Mouse (Mus musculus) testis, adult 2 months (tissue): Measurements from ENCODE around the gene Ttll7. TPM values are rescaled to one million over a fixed set of nuclear protein-coding genes. Genes with fewer than 3 reads are reported as not detected.

Experiments
- H3K27ac ChIP-seq: fragments of 200-500 bp; 2 replicates; pipeline ENCODE4 v1.5.1; 2012; ENCODE audit warnings: low read depth, low read length; ENCODE audit not compliant: control insufficient read depth, insufficient read depth
- H3K27me3 ChIP-seq: fragments of 200-500 bp; 2 replicates; pipeline ENCODE4 v1.6.1; 2012; ENCODE audit warnings: mild to moderate bottlenecking, low read length, moderate library complexity; ENCODE audit not compliant: control insufficient read depth, insufficient read depth
- H3K36me3 ChIP-seq: fragments of 200-500 bp; 2 replicates; pipeline ENCODE4 v1.6.1; 2012; ENCODE audit warnings: mild to moderate bottlenecking, low read length; ENCODE audit not compliant: control insufficient read depth, insufficient read depth
- H3K4me1 ChIP-seq: fragments of 200-500 bp; 2 replicates; pipeline ENCODE4 v1.6.1; 2012; ENCODE audit warnings: low read length; ENCODE audit not compliant: control insufficient read depth, insufficient read depth
- H3K4me3 ChIP-seq: fragments of 200-500 bp; 2 replicates; pipeline ENCODE4 v1.5.1; 2012; ENCODE audit warnings: low read depth, mild to moderate bottlenecking, low read length, moderate library complexity, mixed read lengths; ENCODE audit not compliant: control insufficient read depth
- CTCF ChIP-seq: fragments of 200-500 bp; IDR thresholded peaks from 2 replicates; pipeline ENCODE4 v1.5.1; 2012; ENCODE audit warnings: low read depth, mild to moderate bottlenecking, inconsistent platforms, low read length, moderate library complexity; ENCODE audit not compliant: control insufficient read depth, insufficient read depth, insufficient replicate concordance
- POLR2A ChIP-seq: fragments of 200-500 bp; IDR thresholded peaks from 2 replicates; pipeline ENCODE4 v1.6.1; 2012; ENCODE audit warnings: low read depth, mild to moderate bottlenecking, inconsistent platforms, low read length, moderate library complexity; ENCODE audit not compliant: control insufficient read depth
- polyA plus RNA-seq: library from polyadenylated mRNA; depleted of rRNA; stranded (reverse); fragments of >200 nt; gene quantifications from 2 replicates; pipeline ENCODE4 v1.2.3, GENCODE M21; 2012

The Ttll7 gene
- polyA plus RNA-seq, 1 experiment: 24.6 TPM

DNA sequence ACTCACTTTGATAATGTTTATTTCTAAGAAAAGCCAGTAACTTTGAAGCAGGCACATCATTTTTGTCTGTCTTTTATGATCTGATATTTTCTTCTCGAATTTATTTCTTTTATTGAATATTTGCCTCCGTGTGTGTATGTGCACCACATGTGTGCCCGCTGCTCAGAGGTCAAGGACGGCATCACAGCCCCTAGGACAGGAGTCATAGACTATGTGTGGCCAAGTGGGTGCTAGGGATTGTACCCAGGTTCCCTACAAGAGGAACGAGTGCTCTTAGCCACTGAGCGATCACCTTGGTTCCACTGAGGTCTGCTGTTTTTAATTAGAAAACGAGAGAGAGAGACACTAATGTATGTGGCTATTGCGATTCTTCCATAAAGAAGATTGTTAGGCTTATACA lies 94.5 kb downstream of the Ttll7 start:
- Histone ChIP-seq H3K27me3 (no peaks in the 10 kb centered on the region), H3K36me3 (no peaks in the 10 kb centered on the region), H3K27ac (no peak overlapping the region), H3K4me3 (no peak overlapping the region), H3K4me1 (no peaks in the 10 kb centered on the region)
- TF ChIP-seq CTCF: no peak
- TF ChIP-seq POLR2A: no peak

DNA sequence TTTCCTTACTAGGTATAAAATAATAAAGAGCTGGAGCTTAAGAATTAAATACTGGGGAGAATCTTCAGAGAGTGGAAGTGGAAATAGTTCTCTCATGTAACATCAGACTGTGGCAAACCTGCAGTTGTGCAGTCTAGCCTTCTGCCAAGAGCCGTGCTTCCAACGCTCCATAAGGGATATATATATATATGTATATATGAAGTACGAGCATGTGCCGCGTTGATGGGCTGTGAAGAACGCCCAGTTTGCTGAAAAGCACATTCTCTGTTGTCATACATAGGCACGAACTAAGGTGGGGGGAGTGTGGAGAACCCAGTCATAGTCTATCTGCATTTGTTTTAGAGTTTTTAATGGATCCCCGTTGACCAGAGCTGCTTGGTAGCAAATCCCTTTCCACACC lies 104.6 kb downstream of the Ttll7 start:
- TF ChIP-seq CTCF (no peak), POLR2A (no peak)
- no peaks in the 10 kb centered on the region for H3K4me1 ChIP-seq
- H3K4me3 ChIP-seq: no peak overlapping the region
- no peak overlapping the region for H3K27ac ChIP-seq
- H3K27me3 ChIP-seq: no peaks in the 10 kb centered on the region
- no peaks in the 10 kb centered on the region for H3K36me3 ChIP-seq

DNA sequence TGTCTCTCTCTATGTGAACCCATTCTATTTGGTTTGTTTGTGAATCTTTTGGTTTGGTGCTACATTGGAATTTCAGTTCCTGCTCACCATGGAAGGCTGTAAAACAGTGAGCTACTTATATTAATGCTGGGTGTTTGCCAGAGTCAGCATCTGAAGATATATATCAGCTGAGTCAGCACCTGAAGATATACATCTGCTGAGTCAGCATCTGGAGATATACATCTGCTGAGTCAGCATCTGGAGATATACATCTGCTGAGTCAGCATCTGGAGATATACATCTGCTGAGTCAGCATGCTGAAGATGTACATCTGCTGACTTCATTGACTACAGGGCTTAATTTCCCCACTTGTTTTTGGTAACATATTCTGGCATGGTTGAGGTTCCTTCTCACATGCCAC lies 110.7 kb downstream of the Ttll7 start:
- TF ChIP-seq POLR2A (no peak), CTCF (no peak)
- H3K4me3 ChIP-seq: no peak overlapping the region
- no peaks in the 10 kb centered on the region for H3K27me3 ChIP-seq
- H3K36me3 ChIP-seq: no peaks in the 10 kb centered on the region
- no peak overlapping the region for H3K27ac ChIP-seq
- no peaks in the 10 kb centered on the region for H3K4me1 ChIP-seq

DNA sequence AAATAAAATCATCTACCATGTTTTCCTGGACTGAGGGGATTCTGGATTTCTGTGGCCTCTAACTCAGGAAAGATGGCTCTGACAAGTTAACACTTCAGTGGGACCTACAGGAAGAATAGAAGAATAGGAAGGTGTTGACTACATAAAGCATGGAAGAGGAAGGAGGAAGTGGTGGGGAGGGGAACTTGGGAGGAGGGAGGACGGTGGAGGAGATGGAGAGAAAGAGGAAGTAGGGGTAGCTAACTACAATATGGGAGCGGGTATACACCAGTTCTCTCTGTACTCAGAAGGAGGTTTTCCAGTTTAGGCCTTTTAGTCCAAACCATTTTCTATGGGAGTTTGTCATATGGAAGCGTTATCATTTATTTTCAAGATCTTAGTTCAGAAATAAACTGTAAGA lies 112.2 kb downstream of the Ttll7 start:
- no peaks in the 10 kb centered on the region for H3K36me3 ChIP-seq
- H3K27ac ChIP-seq: no peak overlapping the region
- H3K4me1 ChIP-seq: no peaks in the 10 kb centered on the region
- H3K4me3 ChIP-seq: no peak overlapping the region
- no peak for TF ChIP-seq CTCF
- no peak for TF ChIP-seq POLR2A
- no peaks in the 10 kb centered on the region for H3K27me3 ChIP-seq

DNA sequence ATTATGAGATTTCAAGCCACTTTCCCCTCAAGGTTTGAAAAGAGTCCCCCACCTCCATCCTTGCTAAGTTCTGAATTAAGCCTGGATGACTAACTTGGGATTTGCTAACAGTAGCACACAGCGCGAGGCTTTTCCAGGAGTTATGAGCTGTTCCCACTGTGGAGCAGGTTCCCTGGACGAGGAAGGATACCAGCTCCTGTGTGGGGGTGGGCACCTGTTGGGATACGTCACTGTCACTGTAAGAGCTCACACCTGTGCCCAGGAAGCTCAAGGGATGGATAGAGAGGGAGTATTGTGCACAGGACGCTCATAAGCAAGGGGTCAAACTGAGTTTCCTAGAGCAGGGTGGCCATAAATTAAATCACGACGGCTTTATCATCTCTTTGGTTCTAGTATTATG lies 115.1 kb downstream of the Ttll7 start:
- Histone ChIP-seq H3K4me3 (no peak overlapping the region), H3K27me3 (no peaks in the 10 kb centered on the region), H3K27ac (no peak overlapping the region), H3K4me1 (no peaks in the 10 kb centered on the region), H3K36me3 (no peaks in the 10 kb centered on the region)
- TF ChIP-seq CTCF (no peak), POLR2A (no peak)

DNA sequence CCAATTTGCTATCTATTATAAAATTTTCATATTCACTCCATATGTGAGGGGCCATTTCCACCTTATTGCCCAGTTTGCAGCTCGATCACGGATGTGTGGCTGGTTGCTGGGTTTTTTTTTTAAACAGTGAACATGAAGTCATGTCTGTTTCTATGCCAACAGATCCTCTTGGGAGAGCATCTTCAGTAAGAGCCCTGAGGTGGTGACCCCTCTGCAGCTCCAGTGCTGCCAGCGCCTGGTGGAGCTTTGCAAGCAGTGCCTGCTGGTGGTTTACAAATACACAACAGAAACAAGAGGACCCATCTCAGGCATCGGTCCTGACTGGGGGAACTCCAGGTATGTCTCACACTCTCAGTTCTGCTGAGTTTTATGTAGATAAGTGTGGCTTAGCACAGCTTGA lies 115.7 kb downstream of the Ttll7 start:
- Histone ChIP-seq H3K4me1 (no peaks in the 10 kb centered on the region), H3K27me3 (no peaks in the 10 kb centered on the region), H3K36me3 (no peaks in the 10 kb centered on the region), H3K27ac (no peak overlapping the region), H3K4me3 (no peak overlapping the region)
- TF ChIP-seq CTCF: no peak
- TF ChIP-seq POLR2A: no peak

DNA sequence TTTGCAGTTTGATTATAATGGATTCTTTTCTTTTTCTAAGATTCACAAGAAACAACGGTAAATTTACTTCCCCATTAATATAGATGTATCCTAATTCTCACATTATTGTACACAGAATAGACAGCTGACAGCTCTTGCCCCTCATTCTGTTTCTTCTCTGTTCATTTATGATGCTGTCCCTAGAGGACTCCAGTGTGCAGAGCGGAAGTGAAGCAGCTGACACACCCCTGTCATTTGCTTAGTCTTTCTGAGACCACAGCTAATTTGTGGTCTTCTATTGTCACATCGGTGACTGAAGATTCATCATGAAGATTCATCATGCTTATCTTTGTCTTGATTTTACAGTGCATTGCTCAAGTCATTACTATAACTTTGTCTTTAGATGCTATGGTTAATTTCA lies 126.1 kb downstream of the Ttll7 start:
- H3K36me3 ChIP-seq: no peaks in the 10 kb centered on the region
- H3K27me3 ChIP-seq: no peaks in the 10 kb centered on the region
- H3K4me1 ChIP-seq: no peaks in the 10 kb centered on the region
- H3K27ac ChIP-seq: no peak overlapping the region
- no peak overlapping the region for H3K4me3 ChIP-seq
- TF ChIP-seq CTCF (no peak), POLR2A (no peak)

DNA sequence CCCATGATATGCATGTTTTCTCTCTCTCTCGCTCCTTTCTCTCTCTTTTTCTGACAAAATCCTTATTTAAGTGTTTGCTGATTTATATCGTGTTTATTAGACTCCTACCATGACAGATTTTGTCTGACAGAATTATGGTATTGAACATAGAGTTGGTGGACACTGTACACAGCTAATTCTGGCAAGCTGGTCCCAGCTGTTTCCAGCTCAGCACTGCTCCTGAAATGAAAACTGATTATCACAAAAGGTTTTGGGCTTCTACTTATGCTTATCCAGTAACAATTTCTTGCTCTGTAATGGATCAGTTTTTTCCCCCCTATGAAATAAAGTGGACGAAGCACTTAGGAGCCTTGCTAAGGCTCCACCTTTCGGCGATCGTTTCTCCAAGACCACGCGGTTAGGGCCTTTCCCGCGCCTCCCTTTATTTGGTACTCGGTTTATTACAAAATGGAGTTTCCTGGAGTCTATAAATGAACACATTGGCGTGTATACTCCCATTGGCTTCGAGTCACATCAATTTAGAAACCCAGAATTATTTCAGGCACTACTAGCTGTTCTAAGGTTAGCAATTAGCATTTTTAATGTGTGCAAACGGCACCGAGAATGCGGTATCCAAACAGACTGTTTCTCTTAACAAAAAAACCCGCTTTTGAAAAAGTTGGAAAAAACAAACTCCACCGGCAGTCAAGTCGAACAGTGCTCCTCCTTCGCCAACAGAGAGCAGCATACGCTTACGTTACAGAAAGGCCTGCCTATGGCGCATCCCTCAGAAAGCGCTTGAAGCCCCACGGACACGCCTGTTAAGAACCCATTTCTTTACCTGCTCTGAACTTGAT lies 141.9 kb downstream of the Ttll7 start:
- no peak overlapping the region for H3K27ac ChIP-seq
- no peaks in the 10 kb centered on the region for H3K36me3 ChIP-seq
- no peaks in the 10 kb centered on the region; the same call in 1 of the 2 replicates for H3K4me1 ChIP-seq
- TF ChIP-seq CTCF (peak; percentile 35; the same call in 1 of the 2 replicates), POLR2A (no peak)
- H3K4me3 ChIP-seq: no peak overlapping the region
- H3K27me3 ChIP-seq: no peaks in the 10 kb centered on the region
